Mouse (Mus musculus) heart, embryonic 16.5 days (tissue): Measurements from ENCODE around the gene Diras2. TPM values are rescaled to one million over a fixed set of nuclear protein-coding genes. Genes with fewer than 3 reads are reported as not detected.
A peak's percentile ranks its signal among the peaks of the same experiment; 100 is the strongest.

Source experiments
- ATAC-seq: fragments of 200-750 bp; cut with Nextera tagmentation; replicated peaks from 2 replicates; pipeline ENCODE4 v1.8.0; 2017; ENCODE audit warnings: moderate number of reproducible peaks; ENCODE audit not compliant: insufficient read depth, low FRiP score; ENCODE audit errors: extremely low read depth
- H3K27ac ChIP-seq: fragments of 300-500 bp; sonication (generic); 2 replicates; pipeline ENCODE4 v1.5.1; 2014; ENCODE audit warnings: mild to moderate bottlenecking, low read length, control low read depth, moderate library complexity
- H3K27me3 ChIP-seq: fragments of 300-500 bp; sonication (generic); 2 replicates; pipeline ENCODE4 v1.6.1; 2014; ENCODE audit warnings: low read length, mixed read lengths; ENCODE audit not compliant: control insufficient read depth, insufficient read depth
- H3K36me3 ChIP-seq: fragments of 300-500 bp; sonication (generic); 2 replicates; pipeline ENCODE4 v1.6.1; 2014; ENCODE audit not compliant: control insufficient read depth, insufficient read depth
- H3K4me1 ChIP-seq: fragments of 300-500 bp; sonication (generic); 2 replicates; pipeline ENCODE4 v1.6.1; 2014; ENCODE audit warnings: low read length, mixed read lengths; ENCODE audit not compliant: control insufficient read depth, insufficient read depth
- H3K4me2 ChIP-seq: fragments of 300-500 bp; sonication (generic); 2 replicates; pipeline ENCODE4 v1.6.1; 2014; ENCODE audit warnings: low read depth, mild to moderate bottlenecking, control low read depth, low read length
- H3K4me3 ChIP-seq: fragments of 300-500 bp; sonication (generic); 2 replicates; pipeline ENCODE4 v1.5.1; 2014; ENCODE audit warnings: mild to moderate bottlenecking, control low read depth, low read length
- H3K9ac ChIP-seq: fragments of 300-500 bp; sonication (generic); 2 replicates; pipeline ENCODE4 v1.6.1; 2014; ENCODE audit warnings: low read length, control low read depth
- H3K9me3 ChIP-seq: fragments of 300-500 bp; sonication (generic); replicated peaks from 2 replicates; pipeline ENCODE4 v1.6.1; 2016; ENCODE audit warnings: low read length; ENCODE audit not compliant: control insufficient read depth
- WGBS: fragments of 180-500 bp; shearing (Covaris S2); extraction: QIAGEN DNeasy Blood & Tissue Kit; methylation state at CpG from one replicate; pipeline ENCODE4 v1.1.7; 2014; 5-methylcytosine and 5-hydroxymethylcytosine counted together
- polyA plus RNA-seq: library from polyadenylated mRNA; unstranded; fragments of >200 nt; fragmentation: Nextera tagmentation; extraction: Ambion mirVana; gene quantifications from 2 replicates; pipeline ENCODE4 v1.2.1, GENCODE M21; 2015

The Diras2 gene
- polyA plus RNA-seq, result 0.62 and 1.2 TPM in 2 replicates

- 34% methylated on average over 9 of the region's 9 CpGs for WGBS
These were observed at the start of gene Diras2 for GRCm38 (mm10) chr13:52531121-52531520. Gene Diras2, minus strand, starts transcription at chr13:52531279.

GRCm38 (mm10) chr13:52578776-52579175 lies 47.7 kb upstream of the Diras2 start:
- no peaks in the 10 kb centered on the region for H3K27me3 ChIP-seq
- 76% methylated on average over 2 of the region's 2 CpGs for WGBS
- no peak overlapping the region for H3K9ac ChIP-seq
- no peak for ATAC-seq
- H3K36me3 ChIP-seq, result no peaks in the 10 kb centered on the region
- H3K4me3 ChIP-seq, result no peak overlapping the region
- peaks cover 25% of the 10 kb centered on the region for H3K4me1 ChIP-seq
- no peaks in the 10 kb centered on the region for H3K9me3 ChIP-seq
- H3K4me2 ChIP-seq, result no peak overlapping the region
- no peak overlapping the region for H3K27ac ChIP-seq

More at GRCm38 (mm10) chr13:52531121-52531520, at the start of gene Diras2:
- peak within 1 kb of the TSS; percentile 87 for H3K4me2 ChIP-seq
- H3K36me3 ChIP-seq, result no peaks in the 10 kb centered on the region
- H3K4me3 ChIP-seq, result peak within 1 kb of the TSS; percentile 55
- ATAC-seq, result no peak
- peaks cover 4% of the 10 kb centered on the region for H3K27me3 ChIP-seq
- H3K27ac ChIP-seq, result no peak within 1 kb of the TSS
- peak within 1 kb of the TSS; percentile 55 for H3K9ac ChIP-seq
- peaks cover 4% of the 10 kb centered on the region for H3K4me1 ChIP-seq
- H3K9me3 ChIP-seq, result peaks cover 5% of the 10 kb centered on the region; the same call in 1 of the 2 replicates

- H3K9me3 ChIP-seq, result no peaks in the 10 kb centered on the region
- peak overlapping the region; percentile 91 for H3K27ac ChIP-seq
- H3K4me3 ChIP-seq, result no peak overlapping the region
- peaks cover 25% of the 10 kb centered on the region for H3K4me1 ChIP-seq
- H3K9ac ChIP-seq, result 0 out of 2 replicates have a peak overlapping the region, but pooled peaks have one; percentile 52
- peak; percentile 79 for ATAC-seq
- 11% methylated on average over 4 of the region's 4 CpGs for WGBS
- no peaks in the 10 kb centered on the region for H3K27me3 ChIP-seq
- no peak overlapping the region; the same call in 1 of the 2 replicates for H3K4me2 ChIP-seq
- H3K36me3 ChIP-seq, result no peaks in the 10 kb centered on the region
These were observed 46.9 kb upstream of the Diras2 start for GRCm38 (mm10) chr13:52577939-52578338.

- no peaks in the 10 kb centered on the region for H3K27me3 ChIP-seq
- H3K9me3 ChIP-seq, result no peaks in the 10 kb centered on the region
- peak overlapping the region; percentile 0; the same call in 1 of the 2 replicates for H3K4me2 ChIP-seq
- H3K4me3 ChIP-seq, result no peak overlapping the region
- H3K36me3 ChIP-seq, result no peaks in the 10 kb centered on the region
- peak overlapping the region; percentile 52; the same call in 1 of the 2 replicates for H3K9ac ChIP-seq
- H3K4me1 ChIP-seq, result peaks cover 25% of the 10 kb centered on the region
- peak; percentile 55; the same call in 1 of the 2 replicates for ATAC-seq
- peak overlapping the region; percentile 91 for H3K27ac ChIP-seq
- WGBS, result 18% methylated on average over 3 of the region's 3 CpGs
These were observed 46.3 kb upstream of the Diras2 start for GRCm38 (mm10) chr13:52577326-52577920.

- Histone ChIP-seq H3K27me3 (no peaks in the 10 kb centered on the region), H3K4me2 (no peak overlapping the region), H3K36me3 (no peaks in the 10 kb centered on the region), H3K4me3 (no peak overlapping the region), H3K9ac (no peak overlapping the region), H3K4me1 (peaks cover 25% of the 10 kb centered on the region), H3K9me3 (no peaks in the 10 kb centered on the region), H3K27ac (peak overlapping the region; percentile 91; the same call in 1 of the 2 replicates)
- WGBS, result 32% methylated on average over 10 of the region's 10 CpGs
- ATAC-seq, result no peak
These were observed 45.8 kb upstream of the Diras2 start for GRCm38 (mm10) chr13:52576841-52577240.

- Histone ChIP-seq H3K4me1 (peaks cover 25% of the 10 kb centered on the region), H3K27ac (no peak overlapping the region; the same call in 1 of the 2 replicates), H3K4me2 (no peak overlapping the region), H3K36me3 (no peaks in the 10 kb centered on the region), H3K27me3 (no peaks in the 10 kb centered on the region), H3K9me3 (no peaks in the 10 kb centered on the region), H3K4me3 (no peak overlapping the region), H3K9ac (no peak overlapping the region)
- ATAC-seq, result no peak
- WGBS, result 29% methylated on average over 7 of the region's 7 CpGs
These were observed 45.0 kb upstream of the Diras2 start for GRCm38 (mm10) chr13:52576021-52576614.

GRCm38 (mm10) chr13:52575483-52575882 lies 44.4 kb upstream of the Diras2 start:
- WGBS, result 74% methylated on average over 6 of the region's 6 CpGs
- no peaks in the 10 kb centered on the region for H3K9me3 ChIP-seq
- no peaks in the 10 kb centered on the region for H3K36me3 ChIP-seq
- H3K4me1 ChIP-seq, result peaks cover 25% of the 10 kb centered on the region
- H3K27me3 ChIP-seq, result no peaks in the 10 kb centered on the region
- ATAC-seq, result no peak
- no peak overlapping the region for H3K9ac ChIP-seq
- H3K27ac ChIP-seq, result no peak overlapping the region
- no peak overlapping the region for H3K4me3 ChIP-seq
- no peak overlapping the region for H3K4me2 ChIP-seq

GRCm38 (mm10) chr13:52574311-52574710 lies 43.2 kb upstream of the Diras2 start:
- no peak overlapping the region for H3K9ac ChIP-seq
- H3K27me3 ChIP-seq, result no peaks in the 10 kb centered on the region
- 74% methylated on average over 2 of the region's 2 CpGs for WGBS
- H3K9me3 ChIP-seq, result no peaks in the 10 kb centered on the region
- peaks cover 25% of the 10 kb centered on the region for H3K4me1 ChIP-seq
- H3K4me3 ChIP-seq, result no peak overlapping the region
- H3K27ac ChIP-seq, result no peak overlapping the region
- no peak for ATAC-seq
- H3K4me2 ChIP-seq, result no peak overlapping the region
- no peaks in the 10 kb centered on the region for H3K36me3 ChIP-seq
